Mouse (Mus musculus) ES-E14 (cell line): Measurements from ENCODE around the gene Cd9.

Experiments
- CHD2 ChIP-seq: IDR thresholded peaks from 2 replicates; pipeline ENCODE4 v1.6.1; 2014; ENCODE audit warnings: mild to moderate bottlenecking, low read depth, low read length, inconsistent platforms
- HCFC1 ChIP-seq: IDR thresholded peaks from 2 replicates; pipeline ENCODE4 v1.6.1; 2012; ENCODE audit warnings: low read length, inconsistent platforms, borderline replicate concordance; ENCODE audit not compliant: insufficient read depth
- MAFK ChIP-seq: IDR thresholded peaks from 2 replicates; pipeline ENCODE4 v1.6.1; 2014; ENCODE audit warnings: mild to moderate bottlenecking, low read depth, low read length, inconsistent platforms; ENCODE audit not compliant: insufficient read depth
- ZC3H11A ChIP-seq: IDR thresholded peaks from 2 replicates; pipeline ENCODE4 v1.6.1; 2012; ENCODE audit warnings: low read depth, mild to moderate bottlenecking, inconsistent platforms, low read length, borderline replicate concordance
- ZNF384 ChIP-seq: IDR thresholded peaks from 2 replicates; pipeline ENCODE4 v1.6.1; 2012; ENCODE audit warnings: low read depth, low read length, inconsistent platforms

GRCm38 (mm10) chr6:125461788-125462187 lies 32.8 kb downstream of the Cd9 start:
- TF ChIP-seq ZNF384, result no peak
- no peak for TF ChIP-seq ZC3H11A
- no peak for TF ChIP-seq CHD2
- TF ChIP-seq HCFC1, result no peak
- TF ChIP-seq MAFK, result no peak
